Mouse (Mus musculus): ENCODE data around the gene Senp3.
"Not testable (repeated sequence)": the region's sequence is repeated elsewhere in the genome, so short reads cannot be mapped to it uniquely, and the experiment has no call there.

Gene Senp3

GRCm38 (mm10) chr11:69681314-69682208, at the start of gene Senp3:
TSS of gene Senp3 (minus strand) at chr11:69682084.
- DNase-seq (ENCODE audit: low spot score in 2 of 2) = peak; percentile 94 to 96

GRCm38 (mm10) chr11:69731408-69731807, 49.5 kb upstream of the Senp3 start:
- not testable (repeated sequence) for DNase-seq (ENCODE audit: low spot score in 2 of 2)

GRCm38 (mm10) chr11:69729063-69729462, 47.2 kb upstream of the Senp3 start:
- peak; percentile 62 to 73 for DNase-seq (ENCODE audit: low spot score in 2 of 2)

- no peak for DNase-seq (ENCODE audit: low spot score in 2 of 2)
Measured at GRCm38 (mm10) chr11:69725951-69726350, 44.1 kb upstream of the Senp3 start.

- no peak for DNase-seq (ENCODE audit: low spot score in 2 of 2)
Measured at GRCm38 (mm10) chr11:69723074-69723473, 41.2 kb upstream of the Senp3 start.

GRCm38 (mm10) chr11:69720852-69721251, 39.0 kb upstream of the Senp3 start:
- DNase-seq (ENCODE audit: low spot score in 2 of 2) = no peak

- no peak for DNase-seq (ENCODE audit: low spot score in 2 of 2)
Measured at GRCm38 (mm10) chr11:69719423-69719822, 37.5 kb upstream of the Senp3 start.

- no peak for DNase-seq (ENCODE audit: low spot score in 2 of 2)
Measured at GRCm38 (mm10) chr11:69718661-69719060, 36.8 kb upstream of the Senp3 start.

GRCm38 (mm10) chr11:69716953-69717352, 35.1 kb upstream of the Senp3 start:
- no peak for DNase-seq (ENCODE audit: low spot score in 2 of 2)

- no peak for DNase-seq (ENCODE audit: low spot score in 2 of 2)
Measured at GRCm38 (mm10) chr11:69715929-69716328, 34.0 kb upstream of the Senp3 start.

- peak; percentile 35 to 39 for DNase-seq (ENCODE audit: low spot score in 2 of 2)
Measured at GRCm38 (mm10) chr11:69715482-69715881, 33.6 kb upstream of the Senp3 start.

GRCm38 (mm10) chr11:69714636-69715329, 32.9 kb upstream of the Senp3 start:
- no peak for DNase-seq (ENCODE audit: low spot score in 2 of 2)

GRCm38 (mm10) chr11:69712954-69713672, 31.2 kb upstream of the Senp3 start:
- DNase-seq (ENCODE audit: low spot score in 2 of 2) = no peak

- no peak for DNase-seq (ENCODE audit: low spot score in 2 of 2)
Measured at GRCm38 (mm10) chr11:69711082-69711481, 29.2 kb upstream of the Senp3 start.

- DNase-seq (ENCODE audit: low spot score in 2 of 2) = no peak
Measured at GRCm38 (mm10) chr11:69710470-69710869, 28.6 kb upstream of the Senp3 start.

- no peak for DNase-seq (ENCODE audit: low spot score in 2 of 2)
Measured at GRCm38 (mm10) chr11:69709554-69710446, 27.9 kb upstream of the Senp3 start.

- no peak for DNase-seq (ENCODE audit: low spot score in 2 of 2)
Measured at GRCm38 (mm10) chr11:69708614-69709265, 26.9 kb upstream of the Senp3 start.

GRCm38 (mm10) chr11:69707873-69708381, 26.0 kb upstream of the Senp3 start:
- no peak for DNase-seq (ENCODE audit: low spot score in 2 of 2)

GRCm38 (mm10) chr11:69707480-69707847, 25.6 kb upstream of the Senp3 start:
- DNase-seq (ENCODE audit: low spot score in 2 of 2) = no peak

- DNase-seq (ENCODE audit: low spot score in 2 of 2) = no peak
Measured at GRCm38 (mm10) chr11:69706775-69707479, 25.0 kb upstream of the Senp3 start.
